In genomic region chr13:17212681-17213080, GRCm38 (mm10) we compare ENCODE assay signal across 29 mouse cellular contexts.
DNase-seq lines count a peak whose midpoint lies in the region; ATAC-seq and TF ChIP-seq lines count a peak whose summit lies in the region.
"Had no signal": no experiment of that assay in that cellular context is flagged by ENCODE, and none has a peak within 500 bp of the region (broad histone marks: within the 10 kb centered on the region; RNA-seq: fewer than 3 reads in every experiment).

No protein-coding gene starts in this region.

- H3K27me3 ChIP-seq in C2C12 (ENCODE audit: control insufficient read depth, insufficient read depth, insufficient read length) (no peaks in the 10 kb centered on the region), Patski (no peaks in the 10 kb centered on the region)
- H3K27me3 ChIP-seq in hindbrain, embryonic 11.5 days (ENCODE audit: control insufficient read depth, insufficient read depth, low read length) = no peaks in the 10 kb centered on the region
- H3K27me3 ChIP-seq in forebrain, embryonic 10.5 days (ENCODE audit: poor library complexity, severe bottlenecking) = no peaks in the 10 kb centered on the region
- H3K27me3 ChIP-seq: embryonic facial prominence, embryonic 13.5 days; forebrain, embryonic 12.5 days; forebrain, embryonic 15.5 days had no signal

- TF ChIP-seq CTCF in C2C12 (IDR thresholded peaks at IDR 0.05; ENCODE audit: control insufficient read depth, insufficient read depth, insufficient read length) = no peak
- no peak for TF ChIP-seq CTCF in Patski (IDR thresholded peaks at IDR 0.05)

- in situ Hi-C loops in Patski (cut with MboI; ENCODE audit: low pct_unique_long_range_greater_than_20kb) = loop anchor here (25.0 kb wide), 1 partner anchor 1200 kb away; the partner anchor contains the start of gene Inhba

- H3K9ac ChIP-seq in hindbrain, embryonic 11.5 days (ENCODE audit: low read depth, low read length) = no peak overlapping the region
- H3K9ac ChIP-seq: embryonic facial prominence, embryonic 13.5 days; forebrain, embryonic 12.5 days; forebrain, embryonic 15.5 days; hindbrain, embryonic 14.5 days had no signal

- H3K4me1 ChIP-seq in hindbrain, embryonic 11.5 days (replicated peaks; ENCODE audit: control insufficient read depth, insufficient read depth, low read length) = no peaks in the 10 kb centered on the region
- H3K4me1 ChIP-seq in forebrain, embryonic 10.5 days = no peaks in the 10 kb centered on the region
- H3K4me1 ChIP-seq: forebrain, embryonic 12.5 days; forebrain, embryonic 15.5 days; hindbrain, embryonic 10.5 days had no signal

- no peaks in the 10 kb centered on the region for H3K79me2 ChIP-seq in C2C12 (ENCODE audit: control insufficient read depth, insufficient read depth)

- H3K27ac ChIP-seq in hindbrain, embryonic 11.5 days (ENCODE audit: low read depth, low read length) = no peak overlapping the region
- no peak overlapping the region for H3K27ac ChIP-seq in forebrain, embryonic 10.5 days
- H3K27ac ChIP-seq: embryonic facial prominence, embryonic 10.5 days; embryonic facial prominence, embryonic 13.5 days; forebrain, embryonic 12.5 days; forebrain, embryonic 15.5 days; gastrocnemius, adult 2 months; hindbrain, embryonic 10.5 days; hindbrain, embryonic 14.5 days; hindbrain, postnatal 0 days had no signal

- H3ac ChIP-seq in C2C12 (ENCODE audit: control insufficient read depth, insufficient read length, low read depth) = no peak overlapping the region

- ATAC-seq in Patski = peak; percentile 84
- ATAC-seq in hindbrain, embryonic 11.5 days (ENCODE audit: low FRiP score) = no peak
- ATAC-seq: CD4-positive, CD25-positive, alpha-beta regulatory T cell, adult 4 months; forebrain, embryonic 15.5 days; hindbrain, postnatal 0 days; inflammation-experienced regulatory T-cells, adult 6 months; intestine, embryonic 16.5 days had no signal

- POLR2A ChIA-PET in Patski (lab: Charles Lee) = no interaction called here

- H3K36me3 ChIP-seq in C2C12 (ENCODE audit: control insufficient read depth, insufficient read depth) = no peaks in the 10 kb centered on the region
- H3K36me3 ChIP-seq in hindbrain, embryonic 11.5 days (ENCODE audit: control insufficient read depth, insufficient read depth, low read length) = no peaks in the 10 kb centered on the region
- H3K36me3 ChIP-seq in forebrain, embryonic 10.5 days (replicated peaks) = no peaks in the 10 kb centered on the region
- H3K36me3 ChIP-seq: embryonic facial prominence, embryonic 10.5 days; embryonic facial prominence, embryonic 13.5 days; forebrain, embryonic 12.5 days; forebrain, embryonic 15.5 days; hindbrain, embryonic 10.5 days had no signal

- DNase-seq in Patski (ENCODE audit: low read depth, low spot score) = peak; percentile 41
- DNase-seq in fibroblast of lung, adult 2 months (ENCODE audit: low read depth) = peak; percentile 53
- DNase-seq in hindbrain, embryonic 11.5 days (ENCODE audit: low spot score) = no peak
- DNase-seq in forebrain, embryonic 10.5 days (ENCODE audit: extremely low spot score, low spot score) = no peak
- no peak for DNase-seq in frontal cortex, postnatal 36 days (ENCODE audit: low spot score in 2 of 2)
- DNase-seq: adrenal gland, adult 8-10 months; adrenal gland, postnatal 25 days; B cell, adult 2 months; cerebellum, adult 11-12 months; cerebellum, adult 8-10 months; cerebellum, postnatal 10 days; cerebellum, postnatal 36 days; embryo, embryonic 11 days; gastrocnemius, adult 2 months; gastrocnemius, postnatal 14 days; heart, adult 11 months; kidney, adult 18-20 months had no signal

- H3K4me2 ChIP-seq in hindbrain, embryonic 11.5 days (replicated peaks; ENCODE audit: low read depth, low read length) = no peak overlapping the region
- H3K4me2 ChIP-seq: embryonic facial prominence, embryonic 13.5 days; forebrain, embryonic 12.5 days; forebrain, embryonic 15.5 days; heart, embryonic 11.5 days; hindbrain, embryonic 14.5 days had no signal

- H3K4me3 ChIP-seq in C2C12 (ENCODE audit: insufficient read depth, poor library complexity, severe bottlenecking) = no peak overlapping the region
- no peak overlapping the region for H3K4me3 ChIP-seq in hindbrain, embryonic 11.5 days (ENCODE audit: low read depth, low read length)
- H3K4me3 ChIP-seq in forebrain, embryonic 10.5 days = no peak overlapping the region
- H3K4me3 ChIP-seq: embryonic facial prominence, embryonic 10.5 days; embryonic facial prominence, embryonic 13.5 days; forebrain, embryonic 12.5 days; forebrain, embryonic 15.5 days; gastrocnemius, adult 2 months; hindbrain, embryonic 10.5 days had no signal

- no peaks in the 10 kb centered on the region for H3K79me3 ChIP-seq in C2C12 (ENCODE audit: low read depth)

- no peaks in the 10 kb centered on the region for H3K9me3 ChIP-seq in hindbrain, embryonic 11.5 days (ENCODE audit: control insufficient read depth, low read length)
- H3K9me3 ChIP-seq in forebrain, embryonic 10.5 days = no peaks in the 10 kb centered on the region
- H3K9me3 ChIP-seq: embryonic facial prominence, embryonic 10.5 days; embryonic facial prominence, embryonic 13.5 days; forebrain, embryonic 12.5 days; forebrain, embryonic 15.5 days; hindbrain, embryonic 10.5 days had no signal

- CTCF ChIA-PET in Patski (lab: Charles Lee) = no interaction called here

TF ChIP-seq in C2C12, 6 proteins besides CTCF, POLR2A, EP300 and RAD21:
- TF ChIP-seq CEBPB (IDR thresholded peaks at IDR 0.05; ENCODE audit: low read depth) (no peak), FOSL1 (IDR thresholded peaks at IDR 0.05; ENCODE audit: insufficient read depth, low read length, poor library complexity, severe bottlenecking) (peak; percentile 8)

Comparison
In these comparisons a context has a peak if more than half of its experiments do, and no peak if none do; other contexts are left out.
1. DNase-seq: peak in Patski (single experiment) and fibroblast of lung, adult 2 months (single experiment); none in hindbrain, embryonic 11.5 days (single experiment), forebrain, embryonic 10.5 days (single experiment) and frontal cortex, postnatal 36 days (0 of 2).